Mouse (Mus musculus) gastrocnemius, postnatal 4 days (tissue): ENCODE measurements around the gene Qpctl. TPM values are rescaled to one million over a fixed set of nuclear protein-coding genes. Genes with fewer than 3 reads are reported as not detected.
"Not testable (repeated sequence)": the region's sequence is repeated elsewhere in the genome, so short reads cannot be mapped to it uniquely, and the experiment has no call there.

Experiments used
- DNase-seq, 2 experiments: peaks; one replicate each; pipeline ENCODE4 v3.0.0; 2021 to 2022; ENCODE audit warnings: low spot score in 2 of 2, mixed read lengths in 2 of 2
- total RNA-seq, 2 experiments: library from RNA; stranded (reverse); gene quantifications; 2 replicates each; pipeline ENCODE4 v1.2.3; 2021

The Qpctl gene
- total RNA-seq, 2 experiments from 2014 or later = 7.7 to 8.8 TPM

- no peak for DNase-seq
Measured at GRCm38 (mm10) chr7:19164978-19165377, 15.9 kb upstream of the Qpctl start.

GRCm38 (mm10) chr7:19164189-19164588 lies 15.1 kb upstream of the Qpctl start:
- no peak for DNase-seq

GRCm38 (mm10) chr7:19163752-19164151 lies 14.7 kb upstream of the Qpctl start:
- no peak for DNase-seq

GRCm38 (mm10) chr7:19162928-19163327 lies 13.8 kb upstream of the Qpctl start:
- no peak for DNase-seq

GRCm38 (mm10) chr7:19160115-19160514 lies 11.0 kb upstream of the Qpctl start:
- no peak for DNase-seq

- DNase-seq = no peak
Measured at GRCm38 (mm10) chr7:19159411-19159810, 10.3 kb upstream of the Qpctl start.

GRCm38 (mm10) chr7:19158601-19159000 lies 9.5 kb upstream of the Qpctl start:
- DNase-seq = no peak

- DNase-seq = peak; percentile 86
Measured at GRCm38 (mm10) chr7:19157160-19157800, 8.2 kb upstream of the Qpctl start.

- no peak for DNase-seq
Measured at GRCm38 (mm10) chr7:19155825-19156475, 6.9 kb upstream of the Qpctl start.

GRCm38 (mm10) chr7:19154796-19155195 lies 5.7 kb upstream of the Qpctl start:
- DNase-seq = no peak

- DNase-seq = not testable (repeated sequence)
Measured at GRCm38 (mm10) chr7:19151121-19151520, 2.0 kb upstream of the Qpctl start.

GRCm38 (mm10) chr7:19149626-19150025 lies 535 bp upstream of the Qpctl start, which contains the start of gene Snrpd2:
Snrpd2 (plus strand) TSS chr7:19149722.
- DNase-seq = peak; percentile 94 to 99

GRCm38 (mm10) chr7:19148180-19148874 lies 764 bp downstream of the Qpctl start:
- no peak for DNase-seq

GRCm38 (mm10) chr7:19147497-19148045 lies 1.5 kb downstream of the Qpctl start:
- no peak for DNase-seq

- DNase-seq = no peak
Measured at GRCm38 (mm10) chr7:19146793-19147192, 2.3 kb downstream of the Qpctl start.

GRCm38 (mm10) chr7:19137380-19137779 lies 11.7 kb downstream of the Qpctl start:
- DNase-seq = no peak

- DNase-seq = no peak
Measured at GRCm38 (mm10) chr7:19136673-19137334, 12.3 kb downstream of the Qpctl start.

- no peak for DNase-seq
Measured at GRCm38 (mm10) chr7:19136168-19136567, 12.9 kb downstream of the Qpctl start.

- DNase-seq = peak; percentile 97
Measured at GRCm38 (mm10) chr7:19131324-19131848, 17.7 kb downstream of the Qpctl start.

- no peak for DNase-seq
Measured at GRCm38 (mm10) chr7:19130657-19131056, 18.4 kb downstream of the Qpctl start.

- no peak for DNase-seq
Measured at GRCm38 (mm10) chr7:19129396-19129795, 19.7 kb downstream of the Qpctl start.
